Mouse (Mus musculus): ENCODE results near the gene Nova2. TPM values are rescaled to one million over a fixed set of nuclear protein-coding genes. Genes with fewer than 3 reads are reported as not detected.

Nova2 gene
- polyA plus RNA-seq, 1 experiment, result 7.5 TPM

DNA sequence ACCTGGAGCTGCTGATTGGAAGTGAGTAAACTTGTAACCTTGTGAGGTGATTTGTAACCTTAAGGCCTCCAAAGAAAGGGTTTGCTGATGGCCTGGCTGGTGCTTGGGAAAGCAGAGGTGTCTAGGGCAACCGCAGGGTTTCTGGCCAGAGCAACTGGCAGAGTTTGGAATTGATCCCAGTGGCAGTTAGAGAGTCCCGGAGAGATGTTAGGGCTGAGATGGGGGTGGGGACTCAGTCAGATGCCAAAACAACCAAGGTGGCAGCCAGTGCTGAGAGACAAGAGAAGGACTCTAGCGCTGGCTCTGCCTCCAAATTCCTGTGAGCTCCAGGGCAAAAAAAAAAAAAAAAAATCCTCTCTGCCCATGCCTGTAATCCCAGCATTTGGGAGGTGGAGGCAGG lies 7.8 kb upstream of the Nova2 start:
- Histone ChIP-seq H3K36me3 (ENCODE audit: control insufficient read depth, insufficient read depth, low read length, poor library complexity, severe bottlenecking) (no peaks in the 10 kb centered on the region), H3K27me3 (ENCODE audit: control insufficient read depth, insufficient read depth, low read length, poor library complexity, severe bottlenecking) (no peaks in the 10 kb centered on the region), H3K9me3 (replicated peaks; ENCODE audit: control insufficient read depth, insufficient read depth, low read length, poor library complexity, severe bottlenecking) (no peaks in the 10 kb centered on the region), H3K27ac (ENCODE audit: insufficient read depth, low read length) (no peak overlapping the region), H3K4me1 (ENCODE audit: control insufficient read depth, insufficient read depth, low read length) (peaks cover 4% of the 10 kb centered on the region), H3K9ac (ENCODE audit: low read depth, poor library complexity, severe bottlenecking) (no peak overlapping the region), H3K4me3 (ENCODE audit: low read depth, low read length) (no peak overlapping the region)
- TF ChIP-seq CTCF (IDR thresholded peaks at IDR 0.05; ENCODE audit: low read depth, low read length), result no peak
- TF ChIP-seq POLR2A (IDR thresholded peaks at IDR 0.05; ENCODE audit: insufficient read depth, low read length), result no peak
- no peak for TF ChIP-seq EP300 (IDR thresholded peaks at IDR 0.05; ENCODE audit: insufficient read depth, low read depth, low read length)

DNA sequence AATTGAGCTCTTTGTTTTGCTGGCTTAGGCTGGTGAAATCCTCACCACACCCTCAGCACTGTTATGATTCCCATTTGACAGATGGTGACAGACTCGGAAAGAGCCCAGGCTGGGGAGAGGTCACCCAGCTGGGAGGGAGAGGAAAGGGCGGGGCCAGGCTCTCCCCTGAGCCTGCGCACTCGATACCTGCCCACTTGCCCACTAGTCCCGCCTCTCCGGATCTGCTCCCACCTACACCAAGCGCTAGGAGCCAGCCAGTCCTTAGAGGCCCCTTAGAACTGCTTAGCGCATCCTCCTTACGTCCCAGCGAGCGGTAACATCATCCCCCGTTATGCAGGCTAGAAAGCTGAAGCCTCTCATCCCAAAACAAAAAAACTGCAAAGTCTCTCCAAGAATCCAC lies 4.6 kb upstream of the Nova2 start:
- TF ChIP-seq POLR2A (IDR thresholded peaks at IDR 0.05; ENCODE audit: insufficient read depth, low read length) (peak; percentile 53), CTCF (IDR thresholded peaks at IDR 0.05; ENCODE audit: low read depth, low read length) (no peak)
- Histone ChIP-seq H3K36me3 (ENCODE audit: control insufficient read depth, insufficient read depth, low read length, poor library complexity, severe bottlenecking) (no peaks in the 10 kb centered on the region), H3K4me1 (ENCODE audit: control insufficient read depth, insufficient read depth, low read length) (peaks cover 7% of the 10 kb centered on the region), H3K9me3 (replicated peaks; ENCODE audit: control insufficient read depth, insufficient read depth, low read length, poor library complexity, severe bottlenecking) (no peaks in the 10 kb centered on the region), H3K9ac (ENCODE audit: low read depth, poor library complexity, severe bottlenecking) (0 out of 2 replicates have a peak overlapping the region, but pooled peaks have one; percentile 20), H3K27me3 (ENCODE audit: control insufficient read depth, insufficient read depth, low read length, poor library complexity, severe bottlenecking) (0 out of 2 replicates have a peak, but pooled peaks cover 2% of the 10 kb centered on the region), H3K4me3 (ENCODE audit: low read depth, low read length) (peak overlapping the region; percentile 29), H3K27ac (ENCODE audit: insufficient read depth, low read length) (no peak overlapping the region)

DNA sequence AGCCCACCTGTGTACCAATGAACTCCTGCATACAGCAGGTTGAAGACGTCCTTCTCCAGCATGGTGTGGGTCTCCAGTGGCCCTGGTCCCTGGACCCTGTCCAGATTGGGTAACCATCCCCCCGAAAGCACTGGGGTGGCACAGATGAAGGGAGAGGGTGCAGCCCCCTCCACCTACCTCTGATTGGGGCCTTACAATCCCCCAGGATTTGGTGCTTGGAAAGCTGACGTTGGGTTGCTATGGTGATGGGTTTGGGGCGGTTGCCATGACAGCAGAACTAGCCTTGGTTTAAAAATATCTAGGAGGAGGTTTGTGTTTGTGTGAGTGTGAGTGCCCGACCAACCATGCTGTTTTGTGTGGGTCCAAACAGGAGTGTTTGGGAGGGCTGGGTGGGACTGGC lies 2.9 kb upstream of the Nova2 start:
- no peaks in the 10 kb centered on the region for H3K36me3 ChIP-seq (ENCODE audit: control insufficient read depth, insufficient read depth, low read length, poor library complexity, severe bottlenecking)
- H3K27ac ChIP-seq (ENCODE audit: insufficient read depth, low read length), result no peak overlapping the region
- TF ChIP-seq EP300 (IDR thresholded peaks at IDR 0.05; ENCODE audit: insufficient read depth, low read depth, low read length) (no peak), CTCF (IDR thresholded peaks at IDR 0.05; ENCODE audit: low read depth, low read length) (no peak), POLR2A (IDR thresholded peaks at IDR 0.05; ENCODE audit: insufficient read depth, low read length) (no peak)
- no peaks in the 10 kb centered on the region for H3K9me3 ChIP-seq (replicated peaks; ENCODE audit: control insufficient read depth, insufficient read depth, low read length, poor library complexity, severe bottlenecking)
- H3K9ac ChIP-seq (ENCODE audit: low read depth, poor library complexity, severe bottlenecking), result no peak overlapping the region
- H3K4me3 ChIP-seq (ENCODE audit: low read depth, low read length), result no peak overlapping the region
- 0 out of 2 replicates have a peak, but pooled peaks cover 2% of the 10 kb centered on the region for H3K27me3 ChIP-seq (ENCODE audit: control insufficient read depth, insufficient read depth, low read length, poor library complexity, severe bottlenecking)
- peaks cover 7% of the 10 kb centered on the region for H3K4me1 ChIP-seq (ENCODE audit: control insufficient read depth, insufficient read depth, low read length)

DNA sequence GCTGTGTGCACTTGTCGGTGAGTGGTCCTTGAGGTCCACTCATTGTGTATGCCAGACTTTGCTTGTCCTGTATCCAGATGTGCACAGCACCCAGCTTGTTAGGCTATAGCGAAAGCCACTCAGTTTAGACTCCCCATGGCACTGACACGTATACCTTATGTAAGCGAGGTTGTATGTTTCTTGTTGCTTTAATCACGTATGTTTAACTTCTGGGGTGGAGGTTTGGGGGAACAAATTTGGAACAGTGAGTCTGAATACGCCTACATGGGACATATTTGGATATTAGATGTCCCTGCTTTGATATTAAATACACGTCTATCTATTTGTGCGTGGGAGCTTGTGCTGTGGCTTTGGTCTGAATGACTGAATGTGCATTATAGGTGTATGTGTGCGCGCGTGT lies 2.4 kb upstream of the Nova2 start:
- no peak overlapping the region for H3K9ac ChIP-seq (ENCODE audit: low read depth, poor library complexity, severe bottlenecking)
- TF ChIP-seq CTCF (IDR thresholded peaks at IDR 0.05; ENCODE audit: low read depth, low read length) (no peak), POLR2A (IDR thresholded peaks at IDR 0.05; ENCODE audit: insufficient read depth, low read length) (no peak), EP300 (IDR thresholded peaks at IDR 0.05; ENCODE audit: insufficient read depth, low read depth, low read length) (no peak)
- no peak overlapping the region for H3K27ac ChIP-seq (ENCODE audit: insufficient read depth, low read length)
- H3K4me1 ChIP-seq (ENCODE audit: control insufficient read depth, insufficient read depth, low read length), result peaks cover 7% of the 10 kb centered on the region
- no peak overlapping the region for H3K4me3 ChIP-seq (ENCODE audit: low read depth, low read length)
- H3K27me3 ChIP-seq (ENCODE audit: control insufficient read depth, insufficient read depth, low read length, poor library complexity, severe bottlenecking), result 0 out of 2 replicates have a peak, but pooled peaks cover 2% of the 10 kb centered on the region
- H3K9me3 ChIP-seq (replicated peaks; ENCODE audit: control insufficient read depth, insufficient read depth, low read length, poor library complexity, severe bottlenecking), result no peaks in the 10 kb centered on the region
- H3K36me3 ChIP-seq (ENCODE audit: control insufficient read depth, insufficient read depth, low read length, poor library complexity, severe bottlenecking), result no peaks in the 10 kb centered on the region

DNA sequence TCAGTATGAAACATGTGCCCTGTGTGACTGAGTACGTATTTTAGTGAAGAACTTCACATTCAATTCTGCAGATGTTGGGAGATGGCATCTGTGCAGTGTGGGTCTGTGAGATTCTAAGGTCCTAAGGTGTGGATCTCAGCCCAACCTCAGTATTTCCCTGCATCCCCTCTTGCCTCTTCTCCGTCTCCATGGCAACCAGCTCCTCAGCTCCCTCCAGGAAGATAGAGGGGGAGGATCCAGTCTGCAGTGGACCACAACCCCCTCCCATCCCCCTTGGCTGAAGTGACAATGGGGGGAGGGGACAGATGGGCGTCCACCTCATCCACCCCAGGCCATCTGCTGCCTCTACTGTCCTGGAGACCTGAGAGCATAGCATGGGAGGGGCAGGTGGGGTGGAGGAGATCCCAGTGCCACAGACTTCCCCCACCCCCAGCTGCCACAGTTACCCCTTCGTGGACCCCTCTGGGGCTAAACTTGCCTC lies 1.9 kb upstream of the Nova2 start:
- no peaks in the 10 kb centered on the region for H3K36me3 ChIP-seq (ENCODE audit: control insufficient read depth, insufficient read depth, low read length, poor library complexity, severe bottlenecking)
- H3K9me3 ChIP-seq (replicated peaks; ENCODE audit: control insufficient read depth, insufficient read depth, low read length, poor library complexity, severe bottlenecking), result no peaks in the 10 kb centered on the region
- TF ChIP-seq POLR2A (IDR thresholded peaks at IDR 0.05; ENCODE audit: insufficient read depth, low read length), result no peak
- TF ChIP-seq EP300 (IDR thresholded peaks at IDR 0.05; ENCODE audit: insufficient read depth, low read depth, low read length), result peak; percentile 73; the same call in 1 of the 2 replicates
- no peak overlapping the region for H3K4me3 ChIP-seq (ENCODE audit: low read depth, low read length)
- no peak overlapping the region for H3K27ac ChIP-seq (ENCODE audit: insufficient read depth, low read length)
- peaks cover 7% of the 10 kb centered on the region for H3K4me1 ChIP-seq (ENCODE audit: control insufficient read depth, insufficient read depth, low read length)
- 0 out of 2 replicates have a peak, but pooled peaks cover 2% of the 10 kb centered on the region for H3K27me3 ChIP-seq (ENCODE audit: control insufficient read depth, insufficient read depth, low read length, poor library complexity, severe bottlenecking)
- no peak overlapping the region for H3K9ac ChIP-seq (ENCODE audit: low read depth, poor library complexity, severe bottlenecking)

DNA sequence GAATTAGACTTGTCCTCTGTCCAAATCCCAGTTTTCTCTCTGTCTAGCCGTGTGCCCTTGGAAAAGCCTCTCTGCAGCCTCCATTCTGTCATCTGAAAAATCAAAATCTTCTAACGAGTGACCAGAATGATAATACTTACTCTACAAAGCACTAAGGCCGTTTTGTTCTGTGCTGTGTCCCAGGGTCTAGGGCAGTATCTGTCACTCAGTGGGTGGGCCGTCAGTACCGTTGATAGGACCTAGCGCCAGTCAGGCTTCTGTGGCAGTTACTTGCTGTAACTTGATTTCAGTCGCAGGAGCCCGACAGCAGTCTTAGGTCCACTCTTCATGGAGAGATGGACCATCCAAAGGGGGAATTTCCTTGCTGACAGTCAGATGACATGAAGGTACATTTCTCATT lies 1.4 kb upstream of the Nova2 start:
- Histone ChIP-seq H3K4me1 (ENCODE audit: control insufficient read depth, insufficient read depth, low read length) (peaks cover 3% of the 10 kb centered on the region), H3K9ac (ENCODE audit: low read depth, poor library complexity, severe bottlenecking) (no peak overlapping the region), H3K27ac (ENCODE audit: insufficient read depth, low read length) (no peak overlapping the region), H3K36me3 (ENCODE audit: control insufficient read depth, insufficient read depth, low read length, poor library complexity, severe bottlenecking) (no peaks in the 10 kb centered on the region), H3K9me3 (replicated peaks; ENCODE audit: control insufficient read depth, insufficient read depth, low read length, poor library complexity, severe bottlenecking) (no peaks in the 10 kb centered on the region), H3K4me3 (ENCODE audit: low read depth, low read length) (no peak overlapping the region), H3K27me3 (ENCODE audit: control insufficient read depth, insufficient read depth, low read length, poor library complexity, severe bottlenecking) (0 out of 2 replicates have a peak, but pooled peaks cover 2% of the 10 kb centered on the region)
- TF ChIP-seq EP300 (IDR thresholded peaks at IDR 0.05; ENCODE audit: insufficient read depth, low read depth, low read length), result no peak
- no peak for TF ChIP-seq POLR2A (IDR thresholded peaks at IDR 0.05; ENCODE audit: insufficient read depth, low read length)
- TF ChIP-seq CTCF (IDR thresholded peaks at IDR 0.05; ENCODE audit: low read depth, low read length), result no peak
